Mouse (Mus musculus) testis, adult 2 months (tissue): ENCODE data around the gene Rab5c. TPM values are rescaled to one million over a fixed set of nuclear protein-coding genes. Genes with fewer than 3 reads are reported as not detected.
A peak's percentile ranks its signal among the peaks of the same experiment; 100 is the strongest.

Experiments
- H3K27ac ChIP-seq: fragments of 200-500 bp; 2 replicates; pipeline ENCODE4 v1.5.1; 2012; ENCODE audit warnings: low read depth, low read length; ENCODE audit not compliant: control insufficient read depth, insufficient read depth
- H3K27me3 ChIP-seq: fragments of 200-500 bp; 2 replicates; pipeline ENCODE4 v1.6.1; 2012; ENCODE audit warnings: mild to moderate bottlenecking, low read length, moderate library complexity; ENCODE audit not compliant: control insufficient read depth, insufficient read depth
- H3K36me3 ChIP-seq: fragments of 200-500 bp; 2 replicates; pipeline ENCODE4 v1.6.1; 2012; ENCODE audit warnings: mild to moderate bottlenecking, low read length; ENCODE audit not compliant: control insufficient read depth, insufficient read depth
- H3K4me1 ChIP-seq: fragments of 200-500 bp; 2 replicates; pipeline ENCODE4 v1.6.1; 2012; ENCODE audit warnings: low read length; ENCODE audit not compliant: control insufficient read depth, insufficient read depth
- H3K4me3 ChIP-seq: fragments of 200-500 bp; 2 replicates; pipeline ENCODE4 v1.5.1; 2012; ENCODE audit warnings: low read depth, mild to moderate bottlenecking, low read length, moderate library complexity, mixed read lengths; ENCODE audit not compliant: control insufficient read depth
- CTCF ChIP-seq: fragments of 200-500 bp; IDR thresholded peaks from 2 replicates; pipeline ENCODE4 v1.5.1; 2012; ENCODE audit warnings: low read depth, mild to moderate bottlenecking, inconsistent platforms, low read length, moderate library complexity; ENCODE audit not compliant: control insufficient read depth, insufficient read depth, insufficient replicate concordance
- POLR2A ChIP-seq: fragments of 200-500 bp; IDR thresholded peaks from 2 replicates; pipeline ENCODE4 v1.6.1; 2012; ENCODE audit warnings: low read depth, mild to moderate bottlenecking, inconsistent platforms, low read length, moderate library complexity; ENCODE audit not compliant: control insufficient read depth
- polyA plus RNA-seq: library from polyadenylated mRNA; depleted of rRNA; stranded (reverse); fragments of >200 nt; gene quantifications from 2 replicates; pipeline ENCODE4 v1.2.3, GENCODE M21; 2012

Gene Rab5c
- polyA plus RNA-seq, 1 experiment = 90.7 TPM

- Histone ChIP-seq H3K27me3 (peaks cover 6% of the 10 kb centered on the region), H3K4me3 (no peak overlapping the region), H3K27ac (no peak overlapping the region), H3K4me1 (peaks cover 8% of the 10 kb centered on the region), H3K36me3 (no peaks in the 10 kb centered on the region)
- no peak for TF ChIP-seq POLR2A
- TF ChIP-seq CTCF = no peak
These were observed 49.6 kb downstream of the Rab5c start for GRCm38 (mm10) chr11:100688443-100688842.

GRCm38 (mm10) chr11:100687265-100687664, 50.8 kb downstream of the Rab5c start:
- H3K4me1 ChIP-seq = peaks cover 6% of the 10 kb centered on the region
- no peak for TF ChIP-seq POLR2A
- no peak for TF ChIP-seq CTCF

GRCm38 (mm10) chr11:100685371-100685770, 52.6 kb downstream of the Rab5c start:
- Histone ChIP-seq H3K4me1 (no peaks in the 10 kb centered on the region), H3K36me3 (no peaks in the 10 kb centered on the region), H3K27ac (no peak overlapping the region), H3K27me3 (no peaks in the 10 kb centered on the region), H3K4me3 (no peak overlapping the region)
- TF ChIP-seq CTCF (no peak), POLR2A (no peak)

More at GRCm38 (mm10) chr11:100687265-100687664, 50.8 kb downstream of the Rab5c start:
- Histone ChIP-seq H3K36me3 (no peaks in the 10 kb centered on the region), H3K27me3 (peaks cover 6% of the 10 kb centered on the region), H3K27ac (no peak overlapping the region), H3K4me3 (no peak overlapping the region)

- no peak for TF ChIP-seq CTCF
- TF ChIP-seq POLR2A = no peak
- Histone ChIP-seq H3K27me3 (no peaks in the 10 kb centered on the region), H3K4me3 (no peak overlapping the region), H3K27ac (no peak overlapping the region), H3K4me1 (no peaks in the 10 kb centered on the region), H3K36me3 (no peaks in the 10 kb centered on the region)
These were observed 53.9 kb downstream of the Rab5c start for GRCm38 (mm10) chr11:100684084-100684483.

- Histone ChIP-seq H3K4me3 (no peak overlapping the region), H3K27me3 (no peaks in the 10 kb centered on the region), H3K36me3 (no peaks in the 10 kb centered on the region), H3K4me1 (no peaks in the 10 kb centered on the region), H3K27ac (no peak overlapping the region)
- TF ChIP-seq POLR2A (no peak), CTCF (no peak)
These were observed 55.5 kb downstream of the Rab5c start for GRCm38 (mm10) chr11:100682526-100682925.

- Histone ChIP-seq H3K27me3 (no peaks in the 10 kb centered on the region), H3K4me1 (no peaks in the 10 kb centered on the region), H3K4me3 (no peak overlapping the region), H3K27ac (no peak overlapping the region), H3K36me3 (no peaks in the 10 kb centered on the region)
- TF ChIP-seq CTCF (no peak), POLR2A (no peak)
These were observed 56.2 kb downstream of the Rab5c start for GRCm38 (mm10) chr11:100681826-100682225.

- Histone ChIP-seq H3K4me1 (peaks cover 7% of the 10 kb centered on the region), H3K27ac (no peak overlapping the region)
- no peak for TF ChIP-seq CTCF
- TF ChIP-seq POLR2A = no peak
These were observed 60.2 kb downstream of the Rab5c start for GRCm38 (mm10) chr11:100677810-100678209.

GRCm38 (mm10) chr11:100673169-100673568, 64.8 kb downstream of the Rab5c start:
- Histone ChIP-seq H3K27ac (no peak overlapping the region), H3K27me3 (no peaks in the 10 kb centered on the region), H3K36me3 (no peaks in the 10 kb centered on the region), H3K4me3 (peak overlapping the region; percentile 7), H3K4me1 (peaks cover 7% of the 10 kb centered on the region)
- TF ChIP-seq CTCF (no peak), POLR2A (no peak)

More at GRCm38 (mm10) chr11:100677810-100678209, 60.2 kb downstream of the Rab5c start:
- H3K36me3 ChIP-seq = no peaks in the 10 kb centered on the region
- no peaks in the 10 kb centered on the region for H3K27me3 ChIP-seq
- no peak overlapping the region for H3K4me3 ChIP-seq
